Mouse (Mus musculus) MEL (cell line): Measurements from ENCODE around the gene Morn1.

Source experiments
- CTCF ChIP-seq, 3 experiments: IDR thresholded peaks in 2 of 3; conservative IDR thresholded peaks in 1 of 3; 2 replicates each; pipeline ENCODE4 v1.5.1; 2011 to 2012; ENCODE audit warnings: low read length in 3 of 3, low read depth in 2 of 3, mild to moderate bottlenecking in 2 of 3, improper control_type of control experiment in 1 of 3, inconsistent platforms in 1 of 3, mixed read lengths in 1 of 3, moderate library complexity in 1 of 3; ENCODE audit not compliant: control insufficient read depth in 1 of 3, insufficient read depth in 1 of 3, poor library complexity in 1 of 3, severe bottlenecking in 1 of 3
- EP300 ChIP-seq, 2 experiments: IDR thresholded peaks; 2 replicates each; pipeline ENCODE4 v1.6.1; 2011; ENCODE audit warnings: improper control_type of control experiment in 2 of 2, low read length in 2 of 2, low read depth in 1 of 2, mild to moderate bottlenecking in 1 of 2
- GATA1 ChIP-seq: IDR thresholded peaks from 2 replicates; pipeline ENCODE4 v1.6.1; 2011; ENCODE audit warnings: low read depth, low read length, improper control_type of control experiment
- MYC ChIP-seq: IDR thresholded peaks from 2 replicates; pipeline ENCODE4 v1.6.1; 2011; ENCODE audit warnings: low read depth, mild to moderate bottlenecking, low read length, improper control_type of control experiment, moderate library complexity
- POLR2A ChIP-seq, 2 experiments: IDR thresholded peaks; 2 replicates each; pipeline ENCODE4 v1.6.1; 2011 to 2012; ENCODE audit warnings: low read length in 2 of 2, mild to moderate bottlenecking in 2 of 2, control low read depth in 1 of 2, improper control_type of control experiment in 1 of 2, low read depth in 1 of 2, moderate library complexity in 1 of 2; ENCODE audit not compliant: control insufficient read depth in 1 of 2, insufficient read depth in 1 of 2, poor library complexity in 1 of 2
- UBTF ChIP-seq: IDR thresholded peaks from 2 replicates; pipeline ENCODE4 v1.6.1; 2012; ENCODE audit warnings: low read depth, mild to moderate bottlenecking, inconsistent platforms, low read length, improper control_type of control experiment, moderate library complexity, borderline replicate concordance; ENCODE audit not compliant: insufficient read depth
- USF1 ChIP-seq: IDR thresholded peaks from 2 replicates; pipeline ENCODE4 v1.6.1; 2014; ENCODE audit warnings: low read depth, mild to moderate bottlenecking, inconsistent platforms, low read length, improper control_type of control experiment, moderate library complexity
- USF2 ChIP-seq, 2 experiments: IDR thresholded peaks; 2 replicates each; pipeline ENCODE4 v1.6.1; 2011 to 2012; ENCODE audit warnings: improper control_type of control experiment in 2 of 2, low read length in 2 of 2, borderline replicate concordance in 1 of 2, inconsistent platforms in 1 of 2, low read depth in 1 of 2, mild to moderate bottlenecking in 1 of 2; ENCODE audit not compliant: insufficient read depth in 1 of 2
- ZKSCAN1 ChIP-seq: IDR thresholded peaks from 2 replicates; pipeline ENCODE4 v1.6.1; 2012; ENCODE audit warnings: low read depth, mild to moderate bottlenecking, inconsistent platforms, low read length, improper control_type of control experiment, moderate library complexity
- ZMIZ1 ChIP-seq: IDR thresholded peaks from 2 replicates; pipeline ENCODE4 v1.6.1; 2012; ENCODE audit warnings: low read depth, mild to moderate bottlenecking, inconsistent platforms, low read length, improper control_type of control experiment, moderate library complexity

GRCm38 (mm10) chr4:155120038-155120437 lies 33.7 kb downstream of the Morn1 start:
- TF ChIP-seq POLR2A (IDR thresholded peaks at IDR 0.05; ENCODE audit: control insufficient read depth in 1 of 2, insufficient read depth in 1 of 2, low read depth in 1 of 2, low read length in 2 of 2, poor library complexity in 1 of 2) (no peak), ZKSCAN1 (no peak), CTCF (IDR thresholded peaks at IDR 0.05 in 2 of 3, conservative IDR thresholded peaks at IDR 0.05 in 1 of 3; ENCODE audit: control insufficient read depth in 1 of 3, insufficient read depth in 1 of 3, low read depth in 2 of 3, low read length in 3 of 3, poor library complexity in 1 of 3, severe bottlenecking in 1 of 3) (no peak; a peak in 1 of 6 replicates), ZMIZ1 (no peak), GATA1 (no peak), EP300 (IDR thresholded peaks at IDR 0.05; ENCODE audit: low read depth in 1 of 2, low read length in 2 of 2) (no peak), UBTF (no peak), USF2 (IDR thresholded peaks at IDR 0.05; ENCODE audit: borderline replicate concordance in 1 of 2, insufficient read depth in 1 of 2, low read depth in 1 of 2, low read length in 2 of 2) (no peak), USF1 (no peak), MYC (no peak)
